Comparison of ENCODE assay signal across 8 mouse cellular contexts in genomic region chr9:75221420-75222287, GRCm38 (mm10). TPM values are rescaled to one million over a fixed set of nuclear protein-coding genes. Genes with fewer than 3 reads are reported as not detected.
A peak's percentile ranks its signal among the peaks of the same experiment; 100 is the strongest.
DNase-seq lines count a peak whose midpoint lies in the region; ATAC-seq and TF ChIP-seq lines count a peak whose summit lies in the region.

No protein-coding gene starts in this region.

- 0 out of 2 replicates have a peak, but pooled peaks have one; percentile 12 for ATAC-seq in intestine, embryonic 14.5 days (replicated peaks; ENCODE audit: low FRiP score, low TSS enrichment, low read depth)
- ATAC-seq in megakaryocyte progenitor cell, adult 5-6 weeks (replicated peaks; ENCODE audit: poor library complexity): peak; percentile 93

- no peaks in the 10 kb centered on the region for H3K27me3 ChIP-seq in thymus, adult 2 months (ENCODE audit: control insufficient read depth, insufficient read depth, low read length)
- H3K27me3 ChIP-seq in intestine, embryonic 14.5 days (replicated peaks; ENCODE audit: control insufficient read depth, insufficient read depth, low read length): no peaks in the 10 kb centered on the region

- 66% methylated on average over 10 of the region's 10 CpGs for WGBS in thymus, adult 2 months
- 61% methylated on average over 10 of the region's 10 CpGs for WGBS in intestine, embryonic 14.5 days

- no peak overlapping the region for H3K4me3 ChIP-seq in thymus, adult 2 months (ENCODE audit: control insufficient read depth, insufficient read depth, low read length)
- H3K4me3 ChIP-seq in intestine, embryonic 14.5 days (ENCODE audit: low read depth, low read length): no peak overlapping the region

- no peak overlapping the region for H3K4me2 ChIP-seq in intestine, embryonic 14.5 days (ENCODE audit: low read length)

- TF ChIP-seq POLR2A in thymus, adult 2 months (IDR thresholded peaks at IDR 0.05; ENCODE audit: control insufficient read depth, extremely low read depth, insufficient read depth, low read length, poor library complexity): no peak

- no peaks in the 10 kb centered on the region for H3K36me3 ChIP-seq in thymus, adult 2 months (ENCODE audit: control insufficient read depth, insufficient read depth, low read length)
- peaks cover 11% of the 10 kb centered on the region; the same call in 1 of the 2 replicates for H3K36me3 ChIP-seq in intestine, embryonic 14.5 days (ENCODE audit: control insufficient read depth, insufficient read depth, low read length)

- H3K27ac ChIP-seq in thymus, adult 2 months (ENCODE audit: control insufficient read depth, insufficient read depth, low read length): no peak overlapping the region
- no peak overlapping the region for H3K27ac ChIP-seq in intestine, embryonic 14.5 days (ENCODE audit: low read depth)

- intact Hi-C loops in left cerebral cortex, postnatal 25 days (cut with DNase I): no loop called here

- H3K9ac ChIP-seq in intestine, embryonic 14.5 days (ENCODE audit: low read length): no peak overlapping the region

- no peaks in the 10 kb centered on the region for H3K9me3 ChIP-seq in intestine, embryonic 14.5 days (ENCODE audit: control insufficient read depth, low read length)

- peak; percentile 86 for DNase-seq in adrenal gland, adult 2 months
- no peak for DNase-seq in adrenal gland, postnatal 4 days (ENCODE audit: low spot score in 2 of 2)
- DNase-seq in thymus, postnatal 14 days: peak; percentile 19
- no peak for DNase-seq in thymus, adult 2 months
- no peak for DNase-seq in intestine, embryonic 14.5 days (ENCODE audit: low spot score)
- DNase-seq in left cerebral cortex, postnatal 25 days (ENCODE audit: low spot score in 2 of 2): no peak
- no peak for DNase-seq in layer of hippocampus, postnatal 10 days (ENCODE audit: low spot score in 2 of 2)

- H3K4me1 ChIP-seq in thymus, adult 2 months (replicated peaks; ENCODE audit: control insufficient read depth, insufficient read depth, low read length): 0 out of 2 replicates have a peak, but pooled peaks cover 2% of the 10 kb centered on the region
- H3K4me1 ChIP-seq in intestine, embryonic 14.5 days (replicated peaks; ENCODE audit: control insufficient read depth, insufficient read depth, low read length): no peaks in the 10 kb centered on the region

- TF ChIP-seq CTCF in thymus, adult 2 months (IDR thresholded peaks at IDR 0.05; ENCODE audit: borderline replicate concordance, control insufficient read depth, extremely low read depth, insufficient read depth, low read length, poor library complexity): no peak

RNA-seq across cellular contexts. Expression of gene Myo5c, which starts 10.2 kb away (rescaled TPM):
- total RNA-seq in adrenal gland, adult 2 months (2021): 1 to 10 TPM; 2.5 to 3.7 TPM
- polyA plus RNA-seq in adrenal gland, adult 2 months (2012; rRNA removed): 0.38 and 1.4 TPM in 2 replicates
- 1 to 10 TPM; 1.8 to 5.0 TPM for total RNA-seq in adrenal gland, postnatal 4 days (2021)
- polyA plus RNA-seq in thymus, adult 2 months (2012; rRNA removed): 8.4 and 9.0 TPM in 2 replicates
- polyA plus RNA-seq in intestine, embryonic 14.5 days (2014; fragmentation: Nextera tagmentation; extraction: Ambion mirVana): 5.2 and 6.5 TPM in 2 replicates
- total RNA-seq in megakaryocyte progenitor cell, adult 5-6 weeks (2015): 0.10 and 0.27 TPM in 2 replicates
- 0.04 and 0.34 TPM in 2 replicates for total RNA-seq in megakaryocyte progenitor cell, adult 5-6 weeks (2017)
- total RNA-seq in left cerebral cortex, postnatal 25 days (2021): 1 to 10 TPM; 3.0 to 4.2 TPM
- under 1 TPM; 0.29 to 0.80 TPM for total RNA-seq in layer of hippocampus, postnatal 10 days (2021)

Comparison
In these comparisons a context has a peak if more than half of its experiments do, and no peak if none do; other contexts are left out.
1. DNase-seq: peak in adrenal gland, adult 2 months (single experiment) and thymus, postnatal 14 days (single experiment); none in adrenal gland, postnatal 4 days (0 of 2), thymus, adult 2 months (single experiment), intestine, embryonic 14.5 days (single experiment), left cerebral cortex, postnatal 25 days (0 of 2) and layer of hippocampus, postnatal 10 days (0 of 2).